Mouse (Mus musculus): ENCODE measurements around the gene G6pdx. TPM values are rescaled to one million over a fixed set of nuclear protein-coding genes. Genes with fewer than 3 reads are reported as not detected.

Gene G6pdx
- total RNA-seq (2017) = 95.0 and 103 TPM in 2 replicates

- ATAC-seq (ENCODE audit: extremely low read depth, insufficient number of reproducible peaks, low FRiP score, poor library complexity, severe bottlenecking) = peak; percentile 85
Observed at GRCm38 (mm10) chrX:74428826-74429276, at the start of gene G6pdx. Gene G6pdx (minus strand): TSS chrX:74429194.

- peak; percentile 58; the same call in 1 of the 2 replicates for ATAC-seq (ENCODE audit: extremely low read depth, insufficient number of reproducible peaks, low FRiP score, poor library complexity, severe bottlenecking)
Observed at GRCm38 (mm10) chrX:74452773-74453172, 23.8 kb upstream of the G6pdx start.

GRCm38 (mm10) chrX:74451157-74451912 is 22.3 kb upstream of the G6pdx start:
- no peak for ATAC-seq (ENCODE audit: extremely low read depth, insufficient number of reproducible peaks, low FRiP score, poor library complexity, severe bottlenecking)

- ATAC-seq (ENCODE audit: extremely low read depth, insufficient number of reproducible peaks, low FRiP score, poor library complexity, severe bottlenecking) = 0 out of 2 replicates have a peak, but pooled peaks have one; percentile 24
Observed at GRCm38 (mm10) chrX:74429290-74429821, 362 bp upstream of the G6pdx start.

- ATAC-seq (ENCODE audit: extremely low read depth, insufficient number of reproducible peaks, low FRiP score, poor library complexity, severe bottlenecking) = no peak
Observed at GRCm38 (mm10) chrX:74428146-74428825, 708 bp downstream of the G6pdx start.

GRCm38 (mm10) chrX:74427116-74427515 is 1.9 kb downstream of the G6pdx start:
- ATAC-seq (ENCODE audit: extremely low read depth, insufficient number of reproducible peaks, low FRiP score, poor library complexity, severe bottlenecking) = no peak

- no peak for ATAC-seq (ENCODE audit: extremely low read depth, insufficient number of reproducible peaks, low FRiP score, poor library complexity, severe bottlenecking)
Observed at GRCm38 (mm10) chrX:74426256-74426655, 2.7 kb downstream of the G6pdx start.

GRCm38 (mm10) chrX:74425195-74425594 is 3.8 kb downstream of the G6pdx start:
- ATAC-seq (ENCODE audit: extremely low read depth, insufficient number of reproducible peaks, low FRiP score, poor library complexity, severe bottlenecking) = peak; percentile 43

- ATAC-seq (ENCODE audit: extremely low read depth, insufficient number of reproducible peaks, low FRiP score, poor library complexity, severe bottlenecking) = no peak
Observed at GRCm38 (mm10) chrX:74424443-74424842, 4.6 kb downstream of the G6pdx start.

- peak; percentile 85 for ATAC-seq (ENCODE audit: extremely low read depth, insufficient number of reproducible peaks, low FRiP score, poor library complexity, severe bottlenecking)
Observed at GRCm38 (mm10) chrX:74413377-74413776, 15.6 kb downstream of the G6pdx start.

- no peak for ATAC-seq (ENCODE audit: extremely low read depth, insufficient number of reproducible peaks, low FRiP score, poor library complexity, severe bottlenecking)
Observed at GRCm38 (mm10) chrX:74408340-74408739, 20.7 kb downstream of the G6pdx start.

GRCm38 (mm10) chrX:74400136-74400535 is 28.9 kb downstream of the G6pdx start:
- no peak for ATAC-seq (ENCODE audit: extremely low read depth, insufficient number of reproducible peaks, low FRiP score, poor library complexity, severe bottlenecking)

- peak; percentile 100 for ATAC-seq (ENCODE audit: extremely low read depth, insufficient number of reproducible peaks, low FRiP score, poor library complexity, severe bottlenecking)
Observed at GRCm38 (mm10) chrX:74392535-74393443, 36.2 kb downstream of the G6pdx start, which contains the start of the genes Fam3a and Ikbkg. Gene Fam3a (minus strand): TSS chrX:74393272. Gene Ikbkg (plus strand): TSS chrX:74393290.

- no peak for ATAC-seq (ENCODE audit: extremely low read depth, insufficient number of reproducible peaks, low FRiP score, poor library complexity, severe bottlenecking)
Observed at GRCm38 (mm10) chrX:74388153-74388552, 40.8 kb downstream of the G6pdx start.

GRCm38 (mm10) chrX:74384451-74384850 is 44.5 kb downstream of the G6pdx start:
- ATAC-seq (ENCODE audit: extremely low read depth, insufficient number of reproducible peaks, low FRiP score, poor library complexity, severe bottlenecking) = no peak

- ATAC-seq (ENCODE audit: extremely low read depth, insufficient number of reproducible peaks, low FRiP score, poor library complexity, severe bottlenecking) = peak; percentile 97
Observed at GRCm38 (mm10) chrX:74372888-74373549, 56.0 kb downstream of the G6pdx start, which contains the start of the genes Ubl4a and Slc10a3. Gene Ubl4a (minus strand): TSS chrX:74373218. Gene Slc10a3 (minus strand): TSS chrX:74373349.

- ATAC-seq (ENCODE audit: extremely low read depth, insufficient number of reproducible peaks, low FRiP score, poor library complexity, severe bottlenecking) = peak; percentile 22; the same call in 1 of the 2 replicates
Observed at GRCm38 (mm10) chrX:74368209-74368909, 60.6 kb downstream of the G6pdx start.

Measured in neutrophil, adult 5-6 weeks (primary cell).